Mouse (Mus musculus) forebrain, embryonic 13.5 days (tissue): Measurements from ENCODE around the gene Gm11115. TPM values are rescaled to one million over a fixed set of nuclear protein-coding genes. Genes with fewer than 3 reads are reported as not detected.

Source experiments
- ATAC-seq: fragments of 200-750 bp; cut with Nextera tagmentation; 2 replicates; pipeline ENCODE4 v1.8.0; 2017
- H3K27ac ChIP-seq: fragments of 300-500 bp; sonication (generic); 2 replicates; pipeline ENCODE4 v1.5.1; 2015; ENCODE audit warnings: inconsistent platforms, mild to moderate bottlenecking, moderate library complexity
- H3K27me3 ChIP-seq: fragments of 300-500 bp; sonication (generic); 2 replicates; pipeline ENCODE4 v1.6.1; 2015; ENCODE audit warnings: mild to moderate bottlenecking, inconsistent platforms
- H3K36me3 ChIP-seq: fragments of 300-500 bp; sonication (generic); 2 replicates; pipeline ENCODE4 v1.6.1; 2015; ENCODE audit warnings: mild to moderate bottlenecking, inconsistent platforms; ENCODE audit not compliant: poor library complexity, severe bottlenecking
- H3K4me1 ChIP-seq: fragments of 300-500 bp; sonication (generic); 2 replicates; pipeline ENCODE4 v1.6.1; 2015; ENCODE audit warnings: inconsistent platforms
- H3K4me2 ChIP-seq: fragments of 300-500 bp; sonication (generic); 2 replicates; pipeline ENCODE4 v1.6.1; 2015; ENCODE audit warnings: inconsistent platforms, mild to moderate bottlenecking, moderate library complexity
- H3K4me3 ChIP-seq: fragments of 300-500 bp; sonication (generic); 2 replicates; pipeline ENCODE4 v1.5.1; 2015; ENCODE audit warnings: mild to moderate bottlenecking, inconsistent platforms
- H3K9ac ChIP-seq: fragments of 300-500 bp; sonication (generic); 2 replicates; pipeline ENCODE4 v1.6.1; 2015; ENCODE audit warnings: mild to moderate bottlenecking, inconsistent platforms
- H3K9me3 ChIP-seq: fragments of 300-500 bp; sonication (generic); replicated peaks from 2 replicates; pipeline ENCODE4 v1.6.1; 2016; ENCODE audit warnings: inconsistent platforms
- WGBS: fragments of 180-500 bp; shearing (Covaris S2); methylation state at CpG from one replicate; pipeline ENCODE4 v1.1.7; 2015; 5-methylcytosine and 5-hydroxymethylcytosine counted together
- polyA plus RNA-seq: library from polyadenylated mRNA; unstranded; fragments of >200 nt; fragmentation: Nextera tagmentation; extraction: Ambion mirVana; gene quantifications from 2 replicates; pipeline ENCODE4 v1.2.1, GENCODE M21; 2015

Gm11115 gene
- polyA plus RNA-seq: not detected in 2 replicates

GRCm38 (mm10) chr5:88153999-88154398 is at the start of gene Gm11115:
Gene Gm11115, minus strand, starts transcription at chr5:88154099.
- Histone ChIP-seq H3K9ac (no peak within 1 kb of the TSS), H3K27me3 (no peaks in the 10 kb centered on the region), H3K4me1 (no peaks in the 10 kb centered on the region), H3K4me2 (no peak within 1 kb of the TSS), H3K27ac (no peak within 1 kb of the TSS), H3K4me3 (no peak within 1 kb of the TSS), H3K36me3 (no peaks in the 10 kb centered on the region), H3K9me3 (no peaks in the 10 kb centered on the region)
- ATAC-seq: no peak

- Histone ChIP-seq H3K36me3 (no peaks in the 10 kb centered on the region), H3K4me1 (no peaks in the 10 kb centered on the region), H3K4me3 (no peak within 1 kb of the TSS), H3K27me3 (no peaks in the 10 kb centered on the region), H3K4me2 (no peak within 1 kb of the TSS), H3K27ac (no peak within 1 kb of the TSS), H3K9ac (no peak within 1 kb of the TSS), H3K9me3 (no peaks in the 10 kb centered on the region)
- no peak for ATAC-seq
- WGBS: 85% methylated on average over 1 of the region's 1 CpGs
Measured at GRCm38 (mm10) chr5:88111430-88111829, 42.5 kb downstream of the Gm11115 start, which contains the start of gene Gm11116. Gene Gm11116, minus strand, starts transcription at chr5:88111530.

Other genes with a start within 250 kb of the Gm11115 start
- gene Csn3, start 228.5 kb downstream of the Gm11115 start, polyA plus RNA-seq: not detected in 2 replicates
- gene 2310003L06Rik, start 184.6 kb downstream of the Gm11115 start, polyA plus RNA-seq: not detected in 2 replicates
- gene Gm28434, start 184.6 kb downstream of the Gm11115 start, polyA plus RNA-seq: not detected in 2 replicates
- gene Cabs1, start 174.7 kb downstream of the Gm11115 start, polyA plus RNA-seq: not detected in 2 replicates
- gene Smr3a, start 151.6 kb downstream of the Gm11115 start, polyA plus RNA-seq: not detected in 2 replicates
- not detected in 2 replicates for gene Smr2, start 67.5 kb downstream of the Gm11115 start, polyA plus RNA-seq
- gene Gm11116, start 42.6 kb downstream of the Gm11115 start, polyA plus RNA-seq: not detected in 2 replicates
- not detected in 2 replicates for gene Gm7714, start 114.8 kb upstream of the Gm11115 start, polyA plus RNA-seq
- not detected in 2 replicates for gene Prol1, start 163.2 kb upstream of the Gm11115 start, polyA plus RNA-seq
- not detected in 2 replicates for gene Amtn, start 222.0 kb upstream of the Gm11115 start, polyA plus RNA-seq